Mouse (Mus musculus): ENCODE data around the gene Trabd2b.

DNA sequence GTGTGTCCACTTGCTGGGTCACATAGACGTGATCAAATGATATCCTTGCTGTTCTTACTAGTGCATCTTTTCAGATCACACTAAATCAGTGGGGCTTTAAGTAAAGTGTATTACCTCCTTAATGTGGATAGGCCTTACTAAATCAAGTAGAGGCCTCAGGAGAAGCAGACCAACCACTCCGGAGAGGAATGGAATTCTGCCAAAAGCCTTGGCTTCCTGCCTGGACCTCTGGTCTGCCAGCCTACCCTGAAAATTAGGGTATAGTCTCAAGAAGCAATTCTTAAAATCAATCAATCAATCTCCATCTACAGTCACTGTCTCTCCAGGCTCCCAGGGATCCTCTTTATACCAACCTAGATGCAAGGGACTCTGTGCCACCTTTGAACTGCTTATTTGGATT is 59.1 kb downstream of the Trabd2b start:
- TF ChIP-seq POLR2A (IDR thresholded peaks at IDR 0.05; ENCODE audit: control insufficient read depth, low read depth, low read length) (no peak), CTCF (IDR thresholded peaks at IDR 0.05; ENCODE audit: control insufficient read depth, insufficient read depth, insufficient replicate concordance, low read depth, low read length) (no peak)

All from testis, adult 2 months (tissue).